Mouse (Mus musculus) G1E (cell line): Measurements from ENCODE around the gene Pkd1l2. TPM values are rescaled to one million over a fixed set of nuclear protein-coding genes. Genes with fewer than 3 reads are reported as not detected.
A peak's percentile ranks its signal among the peaks of the same experiment; 100 is the strongest.

ENCODE experiments used
- ATAC-seq: 2 replicates; pipeline ENCODE4 v1.8.0; 2016; ENCODE audit warnings: mild to moderate bottlenecking; ENCODE audit not compliant: insufficient number of reproducible peaks, poor library complexity, low FRiP score, severe bottlenecking; ENCODE audit errors: extremely low read depth
- DNase-seq: peaks from one replicate; pipeline ENCODE4 v3.0.0; 2012; ENCODE audit warnings: low spot score
- H3K27me3 ChIP-seq: 2 replicates; pipeline ENCODE4 v1.6.1; 2012; ENCODE audit warnings: mild to moderate bottlenecking, low read length, inconsistent platforms; ENCODE audit not compliant: insufficient read depth
- H3K36me3 ChIP-seq: replicated peaks from 2 replicates; pipeline ENCODE3; 2012; ENCODE audit warnings: mild to moderate bottlenecking, inconsistent platforms
- H3K4me1 ChIP-seq: 2 replicates; pipeline ENCODE4 v1.6.1; 2012; ENCODE audit warnings: low read depth, low read length, inconsistent platforms, mixed read lengths; ENCODE audit not compliant: insufficient read depth
- H3K4me3 ChIP-seq: 2 replicates; pipeline ENCODE4 v1.5.1; 2012; ENCODE audit warnings: low read depth, mild to moderate bottlenecking, inconsistent platforms, low read length, moderate library complexity, mixed read lengths
- H3K9me3 ChIP-seq: replicated peaks from 2 replicates; pipeline ENCODE4 v1.6.1; 2012; ENCODE audit warnings: inconsistent platforms
- CTCF ChIP-seq: IDR thresholded peaks from 2 replicates; pipeline ENCODE4 v1.5.1; 2012; ENCODE audit warnings: low read depth, low read length, inconsistent platforms, mixed read lengths
- GATA1 ChIP-seq: IDR thresholded peaks from 2 replicates; pipeline ENCODE4 v1.6.1; 2012; ENCODE audit warnings: borderline replicate concordance, low read length, inconsistent platforms, mixed read lengths
- GATA2 ChIP-seq: IDR thresholded peaks from 2 replicates; pipeline ENCODE4 v1.6.1; 2012; ENCODE audit warnings: low read depth, low read length, inconsistent platforms, borderline replicate concordance
- POLR2AphosphoS5 ChIP-seq: IDR thresholded peaks from 2 replicates; pipeline ENCODE4 v1.6.1; 2012; ENCODE audit warnings: low read depth, low read length, inconsistent platforms; ENCODE audit not compliant: insufficient replicate concordance
- TAL1 ChIP-seq: conservative IDR thresholded peaks from 2 replicates; pipeline ENCODE4 v1.6.1; 2012; ENCODE audit warnings: low read depth, low read length, inconsistent platforms, mixed read lengths
- polyA plus RNA-seq: library from polyadenylated mRNA; stranded (reverse); fragments of >175 nt; gene quantifications from 2 replicates; pipeline ENCODE4 v1.2.3, GENCODE M21; 2012
- total RNA-seq, 2 experiments: library from RNA; stranded (forward) in 1 of 2; stranded (reverse) in 1 of 2; fragments of 200-1000 nt in 1 of 2; fragments of >200 nt in 1 of 2; fragmentation: Nextera tagmentation in 1 of 2; gene quantifications; 2 replicates each; pipeline ENCODE4 v1.2.3; 2014 to 2017

Pkd1l2 gene
- total and polyA plus RNA-seq, 3 experiments: 0.09 to 0.60 (median 0.16) TPM

GRCm38 (mm10) chr8:117109801-117110390 is 27.6 kb upstream of the Pkd1l2 start:
- peaks cover 7% of the 10 kb centered on the region for H3K4me1 ChIP-seq
- TF ChIP-seq TAL1: no peak
- TF ChIP-seq CTCF: 0 out of 2 replicates have a peak, but pooled peaks have one; percentile 21
- no peak for TF ChIP-seq POLR2AphosphoS5
- H3K36me3 ChIP-seq: no peaks in the 10 kb centered on the region
- no peak overlapping the region for H3K4me3 ChIP-seq
- no peak for ATAC-seq
- H3K9me3 ChIP-seq: peaks cover 11% of the 10 kb centered on the region
- DNase-seq: no peak
- no peaks in the 10 kb centered on the region for H3K27me3 ChIP-seq

GRCm38 (mm10) chr8:117109018-117109711 is 26.9 kb upstream of the Pkd1l2 start:
- no peak overlapping the region for H3K4me3 ChIP-seq
- no peaks in the 10 kb centered on the region; the same call in 1 of the 2 replicates for H3K27me3 ChIP-seq
- peaks cover 12% of the 10 kb centered on the region for H3K9me3 ChIP-seq
- H3K4me1 ChIP-seq: peaks cover 7% of the 10 kb centered on the region
- no peaks in the 10 kb centered on the region for H3K36me3 ChIP-seq
- ATAC-seq: no peak
- DNase-seq: no peak
- TF ChIP-seq GATA2: no peak
- TF ChIP-seq GATA1: no peak
- no peak for TF ChIP-seq TAL1
- TF ChIP-seq POLR2AphosphoS5: no peak
- no peak; the same call in 1 of the 2 replicates for TF ChIP-seq CTCF

GRCm38 (mm10) chr8:117107533-117107932 is 25.3 kb upstream of the Pkd1l2 start:
- Histone ChIP-seq H3K4me1 (peaks cover 5% of the 10 kb centered on the region), H3K36me3 (no peaks in the 10 kb centered on the region), H3K9me3 (peaks cover 12% of the 10 kb centered on the region), H3K27me3 (no peaks in the 10 kb centered on the region; the same call in 1 of the 2 replicates), H3K4me3 (no peak overlapping the region)
- ATAC-seq (no peak), DNase-seq (peak; percentile 30)
- TF ChIP-seq CTCF (peak; percentile 84), POLR2AphosphoS5 (no peak)

GRCm38 (mm10) chr8:117097564-117098191 is 15.4 kb upstream of the Pkd1l2 start:
- Histone ChIP-seq H3K4me1 (peaks cover 2% of the 10 kb centered on the region; the same call in 1 of the 2 replicates), H3K36me3 (no peaks in the 10 kb centered on the region), H3K27me3 (peaks cover 6% of the 10 kb centered on the region; the same call in 1 of the 2 replicates), H3K9me3 (peaks cover 13% of the 10 kb centered on the region), H3K4me3 (no peak overlapping the region)
- DNase-seq (no peak), ATAC-seq (no peak)
- TF ChIP-seq CTCF (no peak), TAL1 (no peak), GATA1 (no peak), GATA2 (no peak), POLR2AphosphoS5 (no peak)

- DNase-seq (no peak), ATAC-seq (no peak)
- Histone ChIP-seq H3K9me3 (peaks cover 18% of the 10 kb centered on the region), H3K27me3 (peaks cover 5% of the 10 kb centered on the region; the same call in 1 of the 2 replicates), H3K4me1 (peaks cover 2% of the 10 kb centered on the region; the same call in 1 of the 2 replicates), H3K36me3 (no peaks in the 10 kb centered on the region), H3K4me3 (no peak overlapping the region)
- TF ChIP-seq TAL1 (no peak), CTCF (no peak), GATA1 (no peak), POLR2AphosphoS5 (no peak), GATA2 (no peak)
These were observed 14.9 kb upstream of the Pkd1l2 start for GRCm38 (mm10) chr8:117097051-117097563.

- Histone ChIP-seq H3K4me3 (no peak within 1 kb of the TSS), H3K27me3 (peaks cover 2% of the 10 kb centered on the region; the same call in 1 of the 2 replicates), H3K9me3 (peaks cover 21% of the 10 kb centered on the region), H3K36me3 (no peaks in the 10 kb centered on the region), H3K4me1 (peaks cover 8% of the 10 kb centered on the region)
- TF ChIP-seq GATA1 (no peak), CTCF (no peak), GATA2 (no peak), POLR2AphosphoS5 (no peak), TAL1 (no peak)
- DNase-seq (no peak), ATAC-seq (no peak)
These were observed 13.4 kb upstream of the Pkd1l2 start, which contains the start of gene Bco1 for GRCm38 (mm10) chr8:117095647-117096046. Bco1 (plus strand) TSS chr8:117095854.
